Mouse (Mus musculus): ENCODE results near the gene Pcgf1. TPM values are rescaled to one million over a fixed set of nuclear protein-coding genes. Genes with fewer than 3 reads are reported as not detected.

Gene Pcgf1
- polyA plus RNA-seq, 1 experiment from 2014 or later, result 38.8 TPM

GRCm38 (mm10) chr6:83037188-83037587 is 40.5 kb upstream of the Pcgf1 start:
- H3K27ac ChIP-seq (ENCODE audit: low read length), result no peak overlapping the region
- 80% methylated on average over 8 of the region's 8 CpGs for WGBS
- no peaks in the 10 kb centered on the region for H3K36me3 ChIP-seq (ENCODE audit: control insufficient read depth, insufficient read depth, low read length)
- H3K4me2 ChIP-seq (replicated peaks; ENCODE audit: low read depth, low read length), result no peak overlapping the region
- H3K27me3 ChIP-seq (ENCODE audit: control insufficient read depth, insufficient read depth, low read length), result no peaks in the 10 kb centered on the region
- H3K9me3 ChIP-seq (ENCODE audit: control insufficient read depth, low read depth, low read length), result no peaks in the 10 kb centered on the region
- no peak overlapping the region for H3K4me3 ChIP-seq (ENCODE audit: low read depth, low read length)
- ATAC-seq (ENCODE audit: insufficient number of reproducible peaks, insufficient read depth, low FRiP score, low read depth), result no peak
- peaks cover 17% of the 10 kb centered on the region; the same call in 1 of the 2 replicates for H3K4me1 ChIP-seq (ENCODE audit: control insufficient read depth, insufficient read depth, low read length)
- H3K9ac ChIP-seq (replicated peaks; ENCODE audit: low read depth, low read length), result no peak overlapping the region

DNA sequence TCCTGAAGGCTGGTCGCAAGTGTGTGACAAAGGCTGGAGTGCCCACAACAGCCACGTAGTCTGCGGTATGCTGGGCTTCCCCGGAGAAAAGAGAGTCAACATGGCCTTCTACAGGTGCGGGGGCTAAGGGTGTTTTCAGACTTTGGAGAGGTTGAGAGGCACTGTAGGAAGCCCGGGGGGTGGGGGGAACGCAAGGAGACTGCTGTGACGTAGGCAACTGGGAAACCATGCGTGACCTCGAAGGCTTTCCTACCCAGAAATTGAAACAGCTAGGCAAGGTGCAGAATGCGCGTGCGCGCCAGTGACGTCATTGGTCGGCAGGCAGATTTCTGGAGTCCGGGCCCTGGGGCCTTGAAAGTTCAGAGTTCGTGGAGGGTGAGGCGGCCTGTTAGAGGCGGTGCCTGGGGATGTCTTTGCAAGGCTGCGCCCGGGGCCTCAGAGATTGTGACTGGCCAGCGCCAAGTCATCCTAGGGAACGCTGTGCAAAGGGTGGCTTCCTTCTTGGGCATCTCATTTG is 39.1 kb upstream of the Pcgf1 start:
- WGBS, result 15% methylated on average over 24 of the region's 24 CpGs
- peak overlapping the region; percentile 5; the same call in 1 of the 2 replicates for H3K4me3 ChIP-seq (ENCODE audit: low read depth, low read length)
- H3K36me3 ChIP-seq (ENCODE audit: control insufficient read depth, insufficient read depth, low read length), result no peaks in the 10 kb centered on the region
- H3K9me3 ChIP-seq (ENCODE audit: control insufficient read depth, low read depth, low read length), result no peaks in the 10 kb centered on the region
- H3K27ac ChIP-seq (ENCODE audit: low read length), result no peak overlapping the region
- ATAC-seq (ENCODE audit: insufficient number of reproducible peaks, insufficient read depth, low FRiP score, low read depth), result peak; percentile 73
- peaks cover 17% of the 10 kb centered on the region; the same call in 1 of the 2 replicates for H3K4me1 ChIP-seq (ENCODE audit: control insufficient read depth, insufficient read depth, low read length)
- H3K27me3 ChIP-seq (ENCODE audit: control insufficient read depth, insufficient read depth, low read length), result no peaks in the 10 kb centered on the region
- peak overlapping the region; percentile 45 for H3K4me2 ChIP-seq (replicated peaks; ENCODE audit: low read depth, low read length)
- no peak overlapping the region for H3K9ac ChIP-seq (replicated peaks; ENCODE audit: low read depth, low read length)

DNA sequence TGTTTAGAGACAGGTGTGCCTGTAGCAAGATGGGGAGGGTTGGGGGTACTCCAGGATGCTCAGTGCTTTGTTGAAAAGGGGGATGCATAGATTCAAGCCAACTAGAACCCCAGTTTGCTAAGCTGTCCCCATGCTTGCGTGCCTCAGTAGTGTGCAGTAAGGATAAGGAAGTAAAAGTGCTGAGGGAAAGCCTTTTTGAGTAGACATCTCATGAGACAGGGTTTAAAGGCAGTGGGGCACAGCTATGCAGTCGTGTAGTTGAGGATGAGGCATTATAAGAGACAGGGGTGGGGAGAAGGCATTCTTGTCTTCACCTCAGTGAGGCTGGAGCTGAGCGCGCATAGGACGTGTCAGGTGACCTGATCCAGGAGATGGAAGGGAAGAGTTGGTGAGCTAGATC is 37.1 kb upstream of the Pcgf1 start:
- no peak overlapping the region for H3K9ac ChIP-seq (replicated peaks; ENCODE audit: low read depth, low read length)
- 78% methylated on average over 5 of the region's 5 CpGs for WGBS
- H3K27me3 ChIP-seq (ENCODE audit: control insufficient read depth, insufficient read depth, low read length), result no peaks in the 10 kb centered on the region
- H3K9me3 ChIP-seq (ENCODE audit: control insufficient read depth, low read depth, low read length), result no peaks in the 10 kb centered on the region
- H3K36me3 ChIP-seq (ENCODE audit: control insufficient read depth, insufficient read depth, low read length), result no peaks in the 10 kb centered on the region
- 0 out of 2 replicates have a peak, but pooled peaks cover 10% of the 10 kb centered on the region for H3K4me1 ChIP-seq (ENCODE audit: control insufficient read depth, insufficient read depth, low read length)
- H3K27ac ChIP-seq (ENCODE audit: low read length), result no peak overlapping the region
- H3K4me3 ChIP-seq (ENCODE audit: low read depth, low read length), result no peak overlapping the region
- ATAC-seq (ENCODE audit: insufficient number of reproducible peaks, insufficient read depth, low FRiP score, low read depth), result no peak
- H3K4me2 ChIP-seq (replicated peaks; ENCODE audit: low read depth, low read length), result no peak overlapping the region

- Histone ChIP-seq H3K27ac (ENCODE audit: low read length) (no peak overlapping the region), H3K9me3 (ENCODE audit: control insufficient read depth, low read depth, low read length) (no peaks in the 10 kb centered on the region), H3K9ac (replicated peaks; ENCODE audit: low read depth, low read length) (no peak overlapping the region), H3K36me3 (ENCODE audit: control insufficient read depth, insufficient read depth, low read length) (no peaks in the 10 kb centered on the region), H3K4me2 (replicated peaks; ENCODE audit: low read depth, low read length) (no peak overlapping the region), H3K4me3 (ENCODE audit: low read depth, low read length) (no peak overlapping the region), H3K4me1 (ENCODE audit: control insufficient read depth, insufficient read depth, low read length) (0 out of 2 replicates have a peak, but pooled peaks cover 4% of the 10 kb centered on the region), H3K27me3 (ENCODE audit: control insufficient read depth, insufficient read depth, low read length) (no peaks in the 10 kb centered on the region)
- 53% methylated on average over 6 of the region's 6 CpGs for WGBS
- ATAC-seq (ENCODE audit: insufficient number of reproducible peaks, insufficient read depth, low FRiP score, low read depth), result no peak
Measured at GRCm38 (mm10) chr6:83043561-83043960, 34.1 kb upstream of the Pcgf1 start.

DNA sequence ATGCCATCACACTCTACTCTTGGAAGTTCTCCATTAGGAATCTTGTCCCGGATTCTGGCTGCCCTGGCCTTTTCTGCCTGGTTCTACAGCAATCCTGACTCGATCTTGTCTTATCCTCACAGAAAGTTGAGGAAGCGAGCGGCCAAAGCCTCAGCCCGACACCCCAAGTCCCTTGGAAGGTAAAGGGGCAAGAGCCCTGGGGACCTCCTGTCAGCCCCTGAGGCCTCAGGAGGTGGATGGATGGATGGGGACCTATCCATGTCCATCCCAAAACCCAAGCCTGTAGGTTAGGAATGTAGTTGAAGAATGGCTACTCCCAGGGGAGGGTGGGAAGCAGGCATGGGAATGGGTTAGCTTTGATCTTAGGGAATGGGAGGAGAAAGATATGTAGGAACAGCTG is 33.7 kb upstream of the Pcgf1 start:
- Histone ChIP-seq H3K27me3 (ENCODE audit: control insufficient read depth, insufficient read depth, low read length) (no peaks in the 10 kb centered on the region), H3K4me2 (replicated peaks; ENCODE audit: low read depth, low read length) (no peak overlapping the region), H3K9me3 (ENCODE audit: control insufficient read depth, low read depth, low read length) (no peaks in the 10 kb centered on the region), H3K4me3 (ENCODE audit: low read depth, low read length) (no peak overlapping the region), H3K27ac (ENCODE audit: low read length) (no peak overlapping the region), H3K36me3 (ENCODE audit: control insufficient read depth, insufficient read depth, low read length) (no peaks in the 10 kb centered on the region), H3K4me1 (ENCODE audit: control insufficient read depth, insufficient read depth, low read length) (no peaks in the 10 kb centered on the region), H3K9ac (replicated peaks; ENCODE audit: low read depth, low read length) (no peak overlapping the region)
- ATAC-seq (ENCODE audit: insufficient number of reproducible peaks, insufficient read depth, low FRiP score, low read depth), result no peak
- 91% methylated on average over 5 of the region's 5 CpGs for whole genome bisulfite sequencing

GRCm38 (mm10) chr6:83044742-83045141 is 32.9 kb upstream of the Pcgf1 start:
- Histone ChIP-seq H3K36me3 (ENCODE audit: control insufficient read depth, insufficient read depth, low read length) (no peaks in the 10 kb centered on the region), H3K27me3 (ENCODE audit: control insufficient read depth, insufficient read depth, low read length) (no peaks in the 10 kb centered on the region), H3K27ac (ENCODE audit: low read length) (no peak overlapping the region), H3K4me2 (replicated peaks; ENCODE audit: low read depth, low read length) (no peak overlapping the region), H3K4me1 (ENCODE audit: control insufficient read depth, insufficient read depth, low read length) (no peaks in the 10 kb centered on the region), H3K4me3 (ENCODE audit: low read depth, low read length) (no peak overlapping the region), H3K9me3 (ENCODE audit: control insufficient read depth, low read depth, low read length) (no peaks in the 10 kb centered on the region), H3K9ac (replicated peaks; ENCODE audit: low read depth, low read length) (no peak overlapping the region)
- ATAC-seq (ENCODE audit: insufficient number of reproducible peaks, insufficient read depth, low FRiP score, low read depth), result no peak
- 78% methylated on average over 9 of the region's 9 CpGs for WGBS

DNA sequence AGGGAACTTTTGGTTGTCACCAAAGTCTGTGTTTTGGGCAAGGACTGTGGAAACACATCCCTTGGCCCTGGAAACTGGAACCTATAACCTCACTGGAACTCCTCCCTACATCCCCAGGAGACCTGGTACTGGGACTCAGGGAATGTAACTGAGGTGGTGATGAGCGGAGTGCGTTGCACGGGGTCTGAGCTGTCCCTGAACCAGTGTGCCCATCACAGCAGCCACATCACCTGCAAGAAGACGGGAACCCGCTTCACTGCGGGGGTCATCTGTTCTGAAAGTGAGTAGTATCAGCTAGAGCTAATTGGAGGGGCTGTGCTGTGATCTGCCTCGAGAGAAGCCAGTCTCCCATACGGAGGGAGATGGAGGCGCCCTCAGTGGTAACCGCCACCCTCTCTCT is 28.3 kb upstream of the Pcgf1 start:
- peaks cover 5% of the 10 kb centered on the region; the same call in 1 of the 2 replicates for H3K36me3 ChIP-seq (ENCODE audit: control insufficient read depth, insufficient read depth, low read length)
- H3K4me3 ChIP-seq (ENCODE audit: low read depth, low read length), result no peak overlapping the region
- no peaks in the 10 kb centered on the region for H3K9me3 ChIP-seq (ENCODE audit: control insufficient read depth, low read depth, low read length)
- no peaks in the 10 kb centered on the region for H3K27me3 ChIP-seq (ENCODE audit: control insufficient read depth, insufficient read depth, low read length)
- peaks cover 10% of the 10 kb centered on the region for H3K4me1 ChIP-seq (ENCODE audit: control insufficient read depth, insufficient read depth, low read length)
- ATAC-seq (ENCODE audit: insufficient number of reproducible peaks, insufficient read depth, low FRiP score, low read depth), result no peak
- H3K9ac ChIP-seq (replicated peaks; ENCODE audit: low read depth, low read length), result no peak overlapping the region
- 70% methylated on average over 10 of the region's 10 CpGs for WGBS
- H3K4me2 ChIP-seq (replicated peaks; ENCODE audit: low read depth, low read length), result no peak overlapping the region
- no peak overlapping the region for H3K27ac ChIP-seq (ENCODE audit: low read length)

GRCm38 (mm10) chr6:83053136-83053960 is 24.3 kb upstream of the Pcgf1 start:
- Histone ChIP-seq H3K9me3 (ENCODE audit: control insufficient read depth, low read depth, low read length) (no peaks in the 10 kb centered on the region), H3K36me3 (ENCODE audit: control insufficient read depth, insufficient read depth, low read length) (peaks cover 13% of the 10 kb centered on the region), H3K27ac (ENCODE audit: low read length) (peak overlapping the region; percentile 72), H3K4me3 (ENCODE audit: low read depth, low read length) (peak overlapping the region; percentile 98), H3K4me2 (replicated peaks; ENCODE audit: low read depth, low read length) (peak overlapping the region; percentile 94), H3K4me1 (ENCODE audit: control insufficient read depth, insufficient read depth, low read length) (peaks cover 20% of the 10 kb centered on the region), H3K9ac (replicated peaks; ENCODE audit: low read depth, low read length) (peak overlapping the region; percentile 93), H3K27me3 (ENCODE audit: control insufficient read depth, insufficient read depth, low read length) (no peaks in the 10 kb centered on the region)
- no peak for ATAC-seq (ENCODE audit: insufficient number of reproducible peaks, insufficient read depth, low FRiP score, low read depth)
- under 1% methylated on average over 26 of the region's 26 CpGs for WGBS
